Mouse (Mus musculus) ES-Bruce4 (cell line): Measurements from ENCODE around the gene Gm13030. TPM values are rescaled to one million over a fixed set of nuclear protein-coding genes. Genes with fewer than 3 reads are reported as not detected.
A peak's percentile ranks its signal among the peaks of the same experiment; 100 is the strongest.
"Not testable (repeated sequence)": the region's sequence is repeated elsewhere in the genome, so short reads cannot be mapped to it uniquely, and the experiment has no call there.

Experiments
- H3K27ac ChIP-seq: 2 replicates; pipeline ENCODE4 v1.5.1; 2012; ENCODE audit warnings: low read length, inconsistent platforms; ENCODE audit not compliant: insufficient read depth
- H3K27me3 ChIP-seq: 2 replicates; pipeline ENCODE4 v1.6.1; 2012; ENCODE audit warnings: mild to moderate bottlenecking, low read length, inconsistent platforms; ENCODE audit not compliant: control insufficient read depth, poor library complexity, insufficient read depth, severe bottlenecking
- H3K36me3 ChIP-seq: 2 replicates; pipeline ENCODE4 v1.6.1; 2012; ENCODE audit warnings: inconsistent platforms, mild to moderate bottlenecking, low read length, moderate library complexity; ENCODE audit not compliant: control insufficient read depth, poor library complexity, insufficient read depth, severe bottlenecking
- H3K4me1 ChIP-seq: one replicate; pipeline ENCODE4 v1.8.1; 2011; ENCODE audit warnings: low read length; ENCODE audit not compliant: control insufficient read depth, insufficient read depth
- H3K4me3 ChIP-seq: 2 replicates; pipeline ENCODE4 v1.5.1; 2011; ENCODE audit warnings: low read depth, mild to moderate bottlenecking, low read length
- H3K9ac ChIP-seq: 2 replicates; pipeline ENCODE4 v1.6.1; 2012; ENCODE audit warnings: low read depth, mild to moderate bottlenecking, inconsistent platforms; ENCODE audit not compliant: poor library complexity, severe bottlenecking
- H3K9me3 ChIP-seq: replicated peaks from 2 replicates; pipeline ENCODE4 v1.6.1; 2012; ENCODE audit warnings: mild to moderate bottlenecking, low read length, inconsistent platforms; ENCODE audit not compliant: control insufficient read depth, poor library complexity, insufficient read depth, severe bottlenecking
- CTCF ChIP-seq: IDR thresholded peaks from one replicate; pipeline ENCODE4 v1.8.1; 2011; ENCODE audit warnings: low read depth, low read length
- EP300 ChIP-seq: IDR thresholded peaks from 2 replicates; pipeline ENCODE4 v1.6.1; 2011; ENCODE audit warnings: low read depth, low read length; ENCODE audit not compliant: insufficient read depth
- POLR2A ChIP-seq: IDR thresholded peaks from one replicate; pipeline ENCODE4 v1.8.1; 2011; ENCODE audit warnings: low read length; ENCODE audit not compliant: insufficient read depth
- polyA plus RNA-seq: library from polyadenylated mRNA; stranded (reverse); fragments of >200 nt; gene quantifications from 2 replicates; pipeline ENCODE4 v1.2.4, GENCODE M21; 2011; ENCODE audit warnings: low read depth; ENCODE audit not compliant: missing spikeins, insufficient read depth, insufficient read length

The Gm13030 gene
- polyA plus RNA-seq, 1 experiment = not detected

DNA sequence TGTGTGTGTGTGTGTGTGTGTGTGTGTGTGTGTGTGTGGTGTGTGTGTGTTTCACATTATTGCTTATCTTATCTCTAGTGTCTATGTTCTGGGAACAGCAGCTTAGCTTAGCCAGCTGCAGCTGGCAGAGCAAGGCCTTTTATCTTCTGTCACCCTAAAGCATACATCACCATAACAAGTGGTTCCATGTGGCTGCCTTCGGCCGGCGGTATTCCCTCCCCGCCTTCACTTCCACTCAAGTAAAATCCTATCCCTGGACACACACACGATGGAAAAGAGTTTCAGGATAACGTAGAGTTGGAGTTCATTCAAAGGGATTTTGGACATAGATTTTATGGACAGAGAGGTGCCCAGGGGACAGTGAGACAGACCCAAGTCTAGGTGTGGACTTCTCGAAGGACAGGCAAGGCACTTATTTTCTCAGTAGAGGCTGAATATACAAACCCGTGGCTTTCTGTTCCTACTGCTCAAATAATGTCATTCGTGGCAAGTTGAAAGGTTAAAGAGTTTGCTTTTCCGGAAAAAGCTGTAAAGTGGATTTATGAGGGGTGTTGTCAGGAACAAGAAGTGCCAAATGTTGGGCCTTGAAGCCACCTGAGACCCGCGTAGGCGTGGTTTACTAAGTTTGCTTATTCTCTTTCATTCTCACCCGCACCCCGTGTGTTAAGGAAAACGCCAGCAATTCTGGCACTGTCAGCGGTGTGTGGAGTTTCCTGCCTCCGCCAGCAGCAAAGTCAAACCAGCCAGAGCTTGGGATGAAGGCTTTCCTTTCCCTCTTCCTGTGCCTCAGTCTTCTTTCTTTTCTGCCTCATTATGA, 47.8 kb downstream of the Gm13030 start:
- TF ChIP-seq POLR2A (no peak), CTCF (no peak), EP300 (no peak)
- no peaks in the 10 kb centered on the region for H3K27me3 ChIP-seq
- H3K36me3 ChIP-seq = no peaks in the 10 kb centered on the region
- H3K9me3 ChIP-seq = 0 out of 2 replicates have a peak, but pooled peaks cover 3% of the 10 kb centered on the region
- H3K9ac ChIP-seq = no peak overlapping the region
- no peaks in the 10 kb centered on the region for H3K4me1 ChIP-seq
- H3K27ac ChIP-seq = no peak overlapping the region
- H3K4me3 ChIP-seq = no peak overlapping the region

- no peak overlapping the region for H3K4me3 ChIP-seq
- H3K27ac ChIP-seq = no peak overlapping the region
- H3K9ac ChIP-seq = no peak overlapping the region
- 0 out of 2 replicates have a peak, but pooled peaks cover 3% of the 10 kb centered on the region for H3K9me3 ChIP-seq
- no peak for TF ChIP-seq EP300
- TF ChIP-seq POLR2A = no peak
- TF ChIP-seq CTCF = peak; percentile 10
- H3K27me3 ChIP-seq = no peaks in the 10 kb centered on the region
- no peaks in the 10 kb centered on the region for H3K36me3 ChIP-seq
- H3K4me1 ChIP-seq = no peaks in the 10 kb centered on the region
Observed at GRCm38 (mm10) chr4:138824660-138825059, 49.1 kb downstream of the Gm13030 start.

DNA sequence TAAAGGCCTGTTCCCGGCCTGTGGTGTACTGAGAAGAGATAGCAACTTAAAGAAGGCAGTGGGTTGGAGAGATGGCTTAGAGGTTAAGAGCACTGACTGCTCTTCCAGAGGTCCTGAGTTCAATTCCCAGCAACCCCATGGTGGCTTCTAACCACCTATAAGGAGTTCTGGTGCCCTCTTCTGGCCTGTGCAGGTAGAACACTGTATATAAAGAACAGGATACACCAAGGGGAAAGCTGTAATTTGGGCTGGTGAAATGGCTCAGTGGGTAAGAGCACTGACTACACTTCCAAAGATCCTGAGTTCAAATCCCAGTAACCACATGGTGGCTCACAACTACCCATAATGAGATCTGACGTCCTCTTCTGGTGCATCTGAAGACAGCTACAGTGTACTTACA, 49.6 kb downstream of the Gm13030 start:
- H3K9ac ChIP-seq, H3K9me3 ChIP-seq, H3K36me3 ChIP-seq, H3K4me1 ChIP-seq, H3K27me3 ChIP-seq, H3K27ac ChIP-seq, H3K4me3 ChIP-seq: not testable (repeated sequence)
- peak; percentile 0 for TF ChIP-seq CTCF

- Histone ChIP-seq H3K9me3 (0 out of 2 replicates have a peak, but pooled peaks cover 3% of the 10 kb centered on the region), H3K27ac (no peak overlapping the region), H3K36me3 (no peaks in the 10 kb centered on the region), H3K27me3 (no peaks in the 10 kb centered on the region), H3K4me3 (no peak overlapping the region), H3K4me1 (no peaks in the 10 kb centered on the region), H3K9ac (no peak overlapping the region)
- no peak for TF ChIP-seq EP300
- no peak for TF ChIP-seq CTCF
- TF ChIP-seq POLR2A = no peak
Observed at GRCm38 (mm10) chr4:138821036-138821435, 52.7 kb downstream of the Gm13030 start.

Other genes with a start within 250 kb of the Gm13030 start
- not detected in 2 replicates for gene Vwa5b1, start 238.1 kb downstream of the Gm13030 start, polyA plus RNA-seq
- gene Pla2g2c, start 149.2 kb downstream of the Gm13030 start, polyA plus RNA-seq = 0.68 and 0.79 TPM in 2 replicates
- gene Ubxn10, start 136.8 kb downstream of the Gm13030 start, polyA plus RNA-seq = 1.0 and 1.3 TPM in 2 replicates
- not detected in 2 replicates for gene Pla2g2f, start 116.3 kb downstream of the Gm13030 start, polyA plus RNA-seq
- gene Pla2g2d, start 98.2 kb downstream of the Gm13030 start, polyA plus RNA-seq = 0.41 and 0.55 TPM in 2 replicates
- gene Pla2g5, start 10.5 kb downstream of the Gm13030 start, polyA plus RNA-seq = 12.3 and 19.7 TPM in 2 replicates
- 1.2 TPM in 1 of 2 replicates, not detected in the other for gene Pla2g2e, start 4.0 kb upstream of the Gm13030 start, polyA plus RNA-seq
- gene Otud3, start 40.0 kb upstream of the Gm13030 start, polyA plus RNA-seq = 8.7 and 9.2 TPM in 2 replicates
- gene Rnf186, start 93.1 kb upstream of the Gm13030 start, polyA plus RNA-seq = not detected in 2 replicates
- 3.0 and 3.9 TPM in 2 replicates for gene Tmco4, start 98.9 kb upstream of the Gm13030 start, polyA plus RNA-seq
- gene Htr6, start 201.6 kb upstream of the Gm13030 start, polyA plus RNA-seq = not detected in 2 replicates
- 4.3 and 5.1 TPM in 2 replicates for gene Nbl1, start 219.0 kb upstream of the Gm13030 start, polyA plus RNA-seq